Mouse (Mus musculus) ES-Bruce4 (cell line): ENCODE measurements at regions not wholly inside any gene's neighbourhood (a gene's known extent, or its start where the extent isn't known, plus 50 kb on each side); places are given as distances from the start of the nearest gene placed in this dataset.

Experiments used
- H3K27ac ChIP-seq: 2 replicates; pipeline ENCODE4 v1.5.1; 2012; ENCODE audit warnings: low read length, inconsistent platforms; ENCODE audit not compliant: insufficient read depth
- H3K27me3 ChIP-seq: 2 replicates; pipeline ENCODE4 v1.6.1; 2012; ENCODE audit warnings: mild to moderate bottlenecking, low read length, inconsistent platforms; ENCODE audit not compliant: control insufficient read depth, poor library complexity, insufficient read depth, severe bottlenecking
- H3K36me3 ChIP-seq: 2 replicates; pipeline ENCODE4 v1.6.1; 2012; ENCODE audit warnings: inconsistent platforms, mild to moderate bottlenecking, low read length, moderate library complexity; ENCODE audit not compliant: control insufficient read depth, poor library complexity, insufficient read depth, severe bottlenecking
- H3K4me1 ChIP-seq: one replicate; pipeline ENCODE4 v1.8.1; 2011; ENCODE audit warnings: low read length; ENCODE audit not compliant: control insufficient read depth, insufficient read depth
- H3K4me3 ChIP-seq: 2 replicates; pipeline ENCODE4 v1.5.1; 2011; ENCODE audit warnings: low read depth, mild to moderate bottlenecking, low read length
- H3K9ac ChIP-seq: 2 replicates; pipeline ENCODE4 v1.6.1; 2012; ENCODE audit warnings: low read depth, mild to moderate bottlenecking, inconsistent platforms; ENCODE audit not compliant: poor library complexity, severe bottlenecking
- H3K9me3 ChIP-seq: replicated peaks from 2 replicates; pipeline ENCODE4 v1.6.1; 2012; ENCODE audit warnings: mild to moderate bottlenecking, low read length, inconsistent platforms; ENCODE audit not compliant: control insufficient read depth, poor library complexity, insufficient read depth, severe bottlenecking
- CTCF ChIP-seq: IDR thresholded peaks from one replicate; pipeline ENCODE4 v1.8.1; 2011; ENCODE audit warnings: low read depth, low read length
- EP300 ChIP-seq: IDR thresholded peaks from 2 replicates; pipeline ENCODE4 v1.6.1; 2011; ENCODE audit warnings: low read depth, low read length; ENCODE audit not compliant: insufficient read depth
- POLR2A ChIP-seq: IDR thresholded peaks from one replicate; pipeline ENCODE4 v1.8.1; 2011; ENCODE audit warnings: low read length; ENCODE audit not compliant: insufficient read depth

DNA sequence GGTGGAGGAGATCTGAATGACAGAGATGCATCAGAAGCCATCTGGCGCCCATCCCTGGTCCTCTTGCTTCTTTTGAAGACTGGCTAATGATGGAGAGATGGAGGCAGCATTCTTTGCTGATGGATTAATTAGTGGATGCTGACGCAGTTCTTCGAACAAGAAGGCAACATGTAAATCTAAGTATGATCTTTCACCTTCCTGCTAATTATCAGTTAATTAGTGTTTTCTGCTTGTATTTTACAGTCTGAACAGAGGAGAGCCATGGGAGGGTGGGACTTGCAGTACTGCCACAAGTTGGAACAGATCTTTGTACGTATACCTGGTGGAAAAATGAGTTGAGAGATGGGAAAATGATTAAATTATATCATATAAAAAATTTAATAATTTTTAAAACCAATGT, 109.9 kb upstream of the Sox9 start:
- Histone ChIP-seq H3K4me1 (no peaks in the 10 kb centered on the region), H3K36me3 (no peaks in the 10 kb centered on the region), H3K9me3 (no peaks in the 10 kb centered on the region), H3K9ac (no peak overlapping the region), H3K27me3 (no peaks in the 10 kb centered on the region; the same call in 1 of the 2 replicates), H3K27ac (no peak overlapping the region), H3K4me3 (no peak overlapping the region)
- TF ChIP-seq EP300 (no peak), CTCF (no peak), POLR2A (no peak)

DNA sequence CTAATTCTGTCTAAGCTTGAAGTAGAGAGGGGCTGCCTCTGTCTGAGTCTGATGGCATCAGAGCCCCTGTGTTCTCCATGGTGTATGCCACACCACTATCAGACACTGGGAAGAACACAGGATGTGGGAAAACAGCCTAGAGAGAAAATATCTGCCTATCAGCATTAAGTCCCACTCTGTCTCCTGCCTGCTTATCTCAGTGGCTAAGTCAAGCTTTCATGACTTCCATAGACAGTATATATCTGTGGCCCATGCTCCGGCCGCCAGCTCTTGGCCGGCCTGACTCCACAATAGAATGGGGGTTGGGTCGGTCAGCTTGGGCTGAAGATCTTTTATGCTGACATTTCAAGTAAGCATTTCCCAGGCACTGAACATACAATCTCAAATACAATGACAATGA, 92.0 kb upstream of the Sox9 start:
- no peak for TF ChIP-seq EP300
- TF ChIP-seq POLR2A = no peak
- no peak for TF ChIP-seq CTCF
- Histone ChIP-seq H3K36me3 (no peaks in the 10 kb centered on the region), H3K4me3 (no peak overlapping the region), H3K9ac (no peak overlapping the region), H3K27me3 (no peaks in the 10 kb centered on the region; the same call in 1 of the 2 replicates), H3K27ac (no peak overlapping the region), H3K4me1 (no peaks in the 10 kb centered on the region), H3K9me3 (no peaks in the 10 kb centered on the region)

DNA sequence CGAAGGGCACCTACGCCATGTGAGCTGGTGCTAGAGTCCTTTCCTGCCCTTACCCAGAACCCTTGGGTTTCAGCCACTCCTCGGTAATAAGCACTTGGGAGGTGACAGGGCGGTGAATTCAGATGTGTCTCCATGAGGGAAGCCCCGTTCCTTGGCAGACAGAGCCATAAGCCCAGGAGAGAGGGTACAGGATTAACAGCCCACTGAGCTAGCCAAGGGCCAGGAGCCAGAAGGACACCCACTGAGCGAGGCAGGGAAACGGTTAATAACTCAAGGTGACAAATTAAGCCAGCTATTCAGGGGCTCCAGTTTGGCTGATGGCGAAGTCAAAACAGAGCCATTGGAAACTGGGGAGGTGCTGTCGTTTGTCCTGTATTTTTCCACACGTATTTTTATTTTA, 75.9 kb upstream of the Sox9 start:
- no peaks in the 10 kb centered on the region for H3K36me3 ChIP-seq
- no peaks in the 10 kb centered on the region for H3K4me1 ChIP-seq
- H3K27ac ChIP-seq = no peak overlapping the region
- no peak for TF ChIP-seq CTCF
- no peak for TF ChIP-seq POLR2A
- TF ChIP-seq EP300 = no peak
- H3K9ac ChIP-seq = no peak overlapping the region
- no peak overlapping the region for H3K4me3 ChIP-seq
- no peaks in the 10 kb centered on the region; the same call in 1 of the 2 replicates for H3K27me3 ChIP-seq
- peaks cover 3% of the 10 kb centered on the region; the same call in 1 of the 2 replicates for H3K9me3 ChIP-seq

DNA sequence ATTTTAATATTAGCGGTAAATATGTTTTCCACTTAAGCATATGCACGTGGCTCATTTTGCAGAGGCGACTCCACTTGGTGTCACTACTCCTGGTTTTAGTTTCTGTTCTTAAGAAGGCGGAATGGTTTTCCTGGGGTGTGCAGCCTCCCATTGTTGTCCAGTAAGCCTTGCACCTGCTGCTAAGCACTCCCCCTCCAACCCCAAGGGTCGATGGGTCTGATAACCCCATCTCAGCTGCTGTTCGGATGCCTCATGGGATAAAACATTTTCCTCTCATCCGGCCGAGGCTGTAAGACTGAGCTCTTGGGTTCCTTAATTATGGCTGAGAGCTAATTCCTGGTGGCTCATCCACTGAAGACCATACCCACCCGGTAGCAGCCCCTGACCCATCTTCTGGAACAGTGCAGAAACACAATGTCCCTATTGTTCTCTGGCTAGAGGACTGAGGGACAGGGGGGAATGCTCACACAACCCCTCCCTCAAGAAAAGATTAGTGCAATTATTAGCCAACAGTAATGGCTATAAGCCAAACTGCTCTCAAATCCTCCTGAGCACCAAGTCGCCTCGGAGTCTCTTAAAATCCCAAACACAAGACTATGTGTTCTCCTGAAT, 73.8 kb upstream of the Sox9 start:
- H3K4me3 ChIP-seq = no peak overlapping the region
- no peaks in the 10 kb centered on the region for H3K36me3 ChIP-seq
- no peak overlapping the region for H3K9ac ChIP-seq
- H3K9me3 ChIP-seq = no peaks in the 10 kb centered on the region
- TF ChIP-seq CTCF = no peak
- TF ChIP-seq POLR2A = no peak
- TF ChIP-seq EP300 = no peak
- H3K27ac ChIP-seq = no peak overlapping the region
- H3K27me3 ChIP-seq = no peaks in the 10 kb centered on the region
- no peaks in the 10 kb centered on the region for H3K4me1 ChIP-seq

DNA sequence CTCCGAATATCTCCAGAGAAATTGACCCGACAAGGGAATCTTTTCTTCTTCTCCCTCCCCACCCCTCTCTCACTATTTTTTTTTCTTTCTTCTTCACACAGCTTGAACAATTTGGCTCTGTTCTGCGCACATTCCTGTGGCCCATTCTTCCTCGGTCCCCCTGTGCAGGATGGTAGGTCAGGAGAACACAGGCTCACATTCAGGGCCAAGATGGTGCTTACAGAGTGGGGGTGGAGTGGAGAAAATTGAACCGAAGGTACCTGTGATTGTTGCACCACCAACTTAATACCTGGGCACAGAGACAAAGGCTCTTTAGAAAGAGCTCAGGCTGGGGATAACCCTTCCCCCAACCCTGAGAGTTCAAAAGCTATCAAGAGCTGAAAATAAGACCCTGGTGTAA, 70.4 kb upstream of the Sox9 start:
- Histone ChIP-seq H3K9me3 (no peaks in the 10 kb centered on the region), H3K27me3 (no peaks in the 10 kb centered on the region), H3K4me1 (no peaks in the 10 kb centered on the region), H3K27ac (no peak overlapping the region), H3K9ac (no peak overlapping the region), H3K36me3 (no peaks in the 10 kb centered on the region), H3K4me3 (no peak overlapping the region)
- TF ChIP-seq POLR2A = no peak

DNA sequence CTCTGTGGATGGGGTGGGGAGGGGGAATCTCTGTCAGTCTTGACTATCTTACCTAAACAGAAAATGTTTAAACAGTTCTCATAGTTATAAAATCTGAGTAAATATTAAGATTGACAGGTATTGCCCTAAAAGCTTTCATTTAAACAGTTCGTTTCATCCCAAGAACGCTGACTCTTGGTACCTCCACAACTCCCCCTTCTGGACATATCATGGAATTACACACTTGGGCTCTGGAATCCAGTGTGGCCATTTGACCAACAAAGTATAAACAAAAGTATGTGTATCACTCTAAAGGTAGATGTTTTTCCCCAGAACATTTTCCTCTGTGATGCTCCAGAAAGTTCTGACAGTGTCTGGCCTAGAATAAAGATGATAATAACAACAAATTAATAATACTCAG, 63.5 kb upstream of the Sox9 start:
- Histone ChIP-seq H3K4me3 (no peak overlapping the region), H3K9ac (no peak overlapping the region), H3K27ac (no peak overlapping the region), H3K36me3 (no peaks in the 10 kb centered on the region), H3K4me1 (no peaks in the 10 kb centered on the region), H3K27me3 (no peaks in the 10 kb centered on the region), H3K9me3 (no peaks in the 10 kb centered on the region)
- TF ChIP-seq POLR2A (no peak), EP300 (no peak), CTCF (no peak)
